Mouse (Mus musculus) CD4-positive, CD25-positive, alpha-beta regulatory T cell, adult 2 months (primary cell): ENCODE measurements around the gene Mrgbp.

Source experiments
- DNase-seq: peaks from one replicate; pipeline ENCODE4 v3.0.0-alpha.2; 2012; ENCODE audit warnings: low read depth, low spot score

Mrgbp gene

GRCm38 (mm10) chr2:180589123-180589831, 8.2 kb downstream of the Mrgbp start, which contains the start of gene Ogfr:
Gene Ogfr (plus strand): TSS chr2:180589245.
- DNase-seq, result peak; percentile 93

DNA sequence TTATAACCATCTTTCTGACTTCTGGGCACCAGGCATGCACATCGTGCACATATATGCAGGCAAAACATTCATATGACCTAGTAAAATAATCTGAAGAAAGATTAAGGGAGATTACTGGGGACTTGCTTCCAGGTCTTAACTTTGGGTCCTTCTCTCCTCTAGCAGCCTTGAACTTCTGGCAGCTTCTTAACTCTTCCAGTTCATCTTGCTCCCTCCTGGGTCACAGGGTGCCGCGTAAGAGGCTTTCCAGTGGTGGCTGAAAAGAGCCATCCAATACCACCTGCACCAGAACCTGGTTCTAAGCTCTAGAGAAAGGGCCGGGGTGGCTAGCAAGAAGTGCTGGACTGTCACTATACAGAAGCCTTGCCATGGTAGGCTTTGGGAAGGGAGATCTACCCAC, 16.4 kb downstream of the Mrgbp start, which contains the start of gene Col9a3:
Gene Col9a3 (plus strand): TSS at position 301 of the 400 bp plus-strand sequence.
- no peak for DNase-seq

- DNase-seq, result no peak
These were observed 17.1 kb downstream of the Mrgbp start for GRCm38 (mm10) chr2:180598157-180598705.

DNA sequence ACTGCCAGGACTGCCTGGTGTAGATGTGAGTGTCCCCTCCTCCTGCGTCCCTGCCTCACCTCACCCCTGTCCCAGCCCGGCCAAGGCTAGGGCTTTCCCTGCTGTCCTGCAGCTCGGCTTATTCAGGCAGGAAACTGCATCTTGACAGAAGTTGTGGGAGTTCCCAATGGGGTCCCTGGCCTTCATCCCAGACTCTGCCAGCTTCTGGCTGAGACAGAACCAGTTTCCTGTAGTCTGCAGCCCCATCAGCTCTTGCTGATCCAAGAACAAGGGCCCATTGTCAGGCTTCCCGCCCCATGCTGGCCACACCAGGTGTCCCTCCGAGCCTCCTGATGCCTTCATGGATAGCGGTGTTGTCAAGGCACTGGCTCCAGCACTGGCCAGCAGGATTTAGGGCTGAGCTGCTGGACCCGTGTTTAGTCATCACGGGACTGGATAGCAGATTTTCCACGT, 19.5 kb downstream of the Mrgbp start:
- DNase-seq, result no peak

DNA sequence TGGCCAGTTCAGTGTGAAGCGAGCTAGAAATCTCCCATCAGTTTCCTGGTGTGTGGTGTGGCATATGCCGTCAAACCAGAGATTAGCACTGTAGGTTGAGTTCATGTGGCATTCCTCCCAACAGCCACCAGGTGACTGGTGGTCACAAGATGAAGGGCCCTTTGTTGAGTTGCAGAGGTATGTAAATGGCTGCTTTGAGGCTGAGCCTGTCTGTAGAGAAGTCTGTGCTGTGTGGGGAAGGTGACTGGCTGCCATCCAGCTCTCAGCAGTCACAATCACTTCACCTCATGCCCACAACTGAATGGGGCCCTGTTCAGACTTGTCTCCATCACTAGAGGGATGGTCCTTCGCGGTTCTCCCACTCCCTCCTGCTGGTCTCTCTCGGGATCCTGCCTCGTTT, 23.7 kb downstream of the Mrgbp start:
- DNase-seq, result no peak

DNA sequence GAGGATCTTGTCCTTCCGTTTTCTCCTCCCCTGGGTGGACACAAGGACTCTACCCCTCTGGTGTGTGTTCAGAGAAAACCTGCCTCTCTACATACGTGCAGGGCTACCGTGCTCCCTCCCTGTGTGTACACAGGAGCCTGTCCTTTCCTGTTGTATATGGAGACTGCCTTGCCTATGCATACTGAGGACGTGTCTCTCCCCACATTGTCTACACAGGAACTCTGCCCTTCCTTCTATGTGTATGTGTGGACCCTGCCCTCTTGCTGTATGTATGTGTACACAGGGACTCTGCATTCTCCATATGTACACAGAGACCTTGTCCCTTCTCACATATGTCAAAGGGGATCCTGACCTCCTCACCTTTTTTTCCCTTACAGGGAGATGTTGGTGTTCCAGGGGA, 29.2 kb downstream of the Mrgbp start:
- DNase-seq, result no peak

- no peak for DNase-seq
These were observed 30.8 kb downstream of the Mrgbp start for GRCm38 (mm10) chr2:180611882-180612281.
